Mouse (Mus musculus): ENCODE results near the gene Hs3st3b1.

Gene Hs3st3b1

DNA sequence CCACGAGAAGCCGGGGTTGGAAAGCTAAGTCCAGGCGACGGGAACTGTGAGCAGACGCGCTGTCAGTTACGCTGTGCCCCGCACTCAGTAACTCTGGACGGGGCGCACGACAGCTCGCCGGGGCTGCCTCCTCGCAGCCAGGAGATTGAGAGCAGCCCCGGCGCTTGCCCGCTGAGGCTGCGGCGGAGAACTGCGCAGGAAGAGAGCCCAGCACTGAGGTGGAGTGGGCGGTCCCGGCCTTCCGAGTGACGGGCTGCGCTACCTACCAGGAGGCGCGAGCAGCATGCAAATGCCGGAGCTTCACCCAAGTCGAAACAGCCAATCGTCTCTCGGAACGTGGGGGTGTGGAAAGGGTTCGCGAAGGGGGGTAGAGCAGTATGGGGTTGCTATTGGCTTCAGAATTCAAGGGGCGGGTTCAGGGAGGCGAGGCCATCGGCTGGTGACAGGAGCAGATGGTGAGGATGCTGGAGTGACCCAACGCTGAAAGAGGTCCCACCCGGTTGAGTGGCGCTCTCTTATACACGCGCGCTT, at the start of gene Hs3st3b1:
Gene Hs3st3b1, minus strand, starts transcription at position 200 of the 531 bp plus-strand sequence.
- DNase-seq (ENCODE audit: low spot score): peak; percentile 43

- DNase-seq (ENCODE audit: low spot score): no peak
These were observed 49.4 kb upstream of the Hs3st3b1 start for GRCm38 (mm10) chr11:63971462-63971861.

GRCm38 (mm10) chr11:63970818-63971217, 48.7 kb upstream of the Hs3st3b1 start:
- no peak for DNase-seq (ENCODE audit: low spot score)

DNA sequence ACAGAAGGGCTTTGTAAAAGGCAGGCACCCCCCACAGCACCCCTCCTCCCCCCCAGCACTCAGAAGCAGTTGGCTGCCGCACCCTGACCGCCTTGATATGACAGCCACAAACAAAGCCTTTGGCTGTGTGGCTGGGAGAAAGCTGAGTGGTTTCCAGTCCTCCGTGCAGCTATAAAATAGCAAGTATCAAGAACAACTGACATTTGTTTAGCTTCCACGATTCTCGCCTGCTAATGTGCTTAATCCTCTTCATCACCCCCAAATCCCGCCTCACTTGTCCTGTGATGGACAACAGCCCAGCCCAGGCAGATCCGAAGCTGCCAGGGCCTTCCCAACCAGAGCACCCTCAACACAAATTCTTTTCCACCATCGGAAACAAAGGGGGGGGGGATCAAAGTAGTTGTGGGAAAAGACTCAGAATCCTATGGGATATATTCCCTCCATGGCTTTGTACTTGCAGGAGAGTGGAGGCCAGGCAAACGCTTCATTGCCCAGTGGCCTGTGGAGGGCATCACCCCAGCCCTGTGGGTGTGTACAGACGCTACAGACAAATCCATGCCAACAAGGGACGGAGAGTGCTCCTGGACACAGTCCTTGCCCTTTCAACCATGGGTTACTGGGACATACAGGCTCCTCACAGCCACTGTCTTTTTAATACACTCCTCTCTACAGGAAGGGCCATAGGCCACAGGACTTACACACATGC, 47.3 kb upstream of the Hs3st3b1 start:
- no peak for DNase-seq (ENCODE audit: low spot score)

- DNase-seq (ENCODE audit: low spot score): peak; percentile 24
These were observed 46.4 kb upstream of the Hs3st3b1 start for GRCm38 (mm10) chr11:63968388-63969035.

DNA sequence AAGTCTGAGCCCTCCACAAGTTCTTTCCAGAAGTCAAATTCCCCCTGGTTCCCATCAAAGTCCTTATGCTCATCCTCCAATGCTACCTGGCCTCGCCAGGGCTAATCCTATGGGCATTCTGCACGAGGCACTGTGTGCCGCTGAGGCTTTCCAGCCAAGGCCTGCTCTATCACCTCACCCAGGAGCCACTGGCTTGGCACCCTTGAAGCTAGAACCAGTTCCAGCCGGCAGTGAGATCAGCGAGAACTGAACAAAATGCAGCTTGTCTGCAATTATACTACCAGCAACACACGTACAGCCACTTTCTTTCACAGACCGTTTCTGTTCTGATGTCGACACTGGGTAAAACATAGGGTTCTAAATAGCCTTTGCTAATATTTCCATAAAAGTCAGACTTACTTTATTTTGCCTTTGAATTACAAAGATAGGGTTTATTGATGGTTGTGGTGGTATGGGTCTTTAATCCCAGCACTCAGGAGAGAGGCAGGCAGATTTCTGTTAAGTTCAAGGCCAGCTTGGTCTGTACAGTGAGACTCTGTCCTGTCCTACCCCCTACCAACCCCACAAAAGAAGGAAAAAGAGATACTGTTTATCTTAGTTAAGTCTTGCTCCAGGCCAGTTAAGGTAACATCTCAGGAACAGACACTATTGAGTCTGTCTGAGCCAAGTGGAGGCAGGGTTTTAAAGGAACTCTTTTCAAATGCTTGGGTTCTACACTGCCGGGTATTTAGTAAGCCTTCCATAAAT, 45.7 kb upstream of the Hs3st3b1 start:
- no peak for DNase-seq (ENCODE audit: low spot score)

DNA sequence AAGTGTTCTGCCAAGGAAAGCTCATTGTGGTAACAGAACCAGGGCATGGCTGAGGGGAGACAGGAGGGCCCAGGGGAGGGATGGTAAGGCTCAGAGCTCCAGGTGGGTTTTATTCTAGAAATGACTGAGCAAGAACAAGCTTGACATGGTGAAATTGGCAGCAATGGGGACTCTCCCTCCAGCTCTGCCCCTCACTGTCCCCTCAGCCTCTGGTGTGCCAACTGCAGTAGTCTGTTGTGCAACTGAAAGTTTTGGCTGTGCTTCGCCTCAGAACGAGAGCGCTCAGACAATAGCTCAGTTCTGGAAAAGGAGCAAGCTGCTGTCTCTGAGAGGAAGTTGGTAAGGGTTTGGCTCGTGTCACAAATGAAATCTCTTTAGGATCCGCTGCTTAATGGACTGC, 43.3 kb upstream of the Hs3st3b1 start:
- DNase-seq (ENCODE audit: low spot score): no peak

GRCm38 (mm10) chr11:63957207-63957606, 35.1 kb upstream of the Hs3st3b1 start:
- no peak for DNase-seq (ENCODE audit: low spot score)

- DNase-seq (ENCODE audit: low spot score): no peak
These were observed 34.7 kb upstream of the Hs3st3b1 start for GRCm38 (mm10) chr11:63956748-63957147.

- DNase-seq (ENCODE audit: low spot score): no peak
These were observed 31.8 kb upstream of the Hs3st3b1 start for GRCm38 (mm10) chr11:63953887-63954286.

DNA sequence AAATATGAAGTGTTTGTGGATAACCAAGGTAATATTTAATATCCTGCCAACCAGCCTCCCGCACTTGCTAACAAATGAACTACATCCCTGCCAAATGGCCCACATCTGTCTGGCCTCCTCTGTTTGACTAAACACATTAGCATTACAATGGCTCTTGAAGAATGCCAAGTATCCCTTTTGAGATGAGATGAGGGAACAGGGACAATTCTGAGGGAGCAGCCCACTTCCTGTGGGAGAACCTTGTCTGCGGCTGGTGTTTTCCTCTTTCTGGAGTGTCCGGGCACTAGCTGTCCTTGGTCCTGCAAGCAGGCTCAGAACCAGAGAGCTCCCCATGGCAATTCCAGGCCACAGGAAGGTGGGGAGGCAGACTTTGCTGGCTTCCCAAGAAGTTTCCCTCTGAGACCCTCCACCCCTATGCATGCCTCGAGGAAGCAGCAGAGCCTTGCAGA, 30.7 kb upstream of the Hs3st3b1 start:
- no peak for DNase-seq (ENCODE audit: low spot score)

DNA sequence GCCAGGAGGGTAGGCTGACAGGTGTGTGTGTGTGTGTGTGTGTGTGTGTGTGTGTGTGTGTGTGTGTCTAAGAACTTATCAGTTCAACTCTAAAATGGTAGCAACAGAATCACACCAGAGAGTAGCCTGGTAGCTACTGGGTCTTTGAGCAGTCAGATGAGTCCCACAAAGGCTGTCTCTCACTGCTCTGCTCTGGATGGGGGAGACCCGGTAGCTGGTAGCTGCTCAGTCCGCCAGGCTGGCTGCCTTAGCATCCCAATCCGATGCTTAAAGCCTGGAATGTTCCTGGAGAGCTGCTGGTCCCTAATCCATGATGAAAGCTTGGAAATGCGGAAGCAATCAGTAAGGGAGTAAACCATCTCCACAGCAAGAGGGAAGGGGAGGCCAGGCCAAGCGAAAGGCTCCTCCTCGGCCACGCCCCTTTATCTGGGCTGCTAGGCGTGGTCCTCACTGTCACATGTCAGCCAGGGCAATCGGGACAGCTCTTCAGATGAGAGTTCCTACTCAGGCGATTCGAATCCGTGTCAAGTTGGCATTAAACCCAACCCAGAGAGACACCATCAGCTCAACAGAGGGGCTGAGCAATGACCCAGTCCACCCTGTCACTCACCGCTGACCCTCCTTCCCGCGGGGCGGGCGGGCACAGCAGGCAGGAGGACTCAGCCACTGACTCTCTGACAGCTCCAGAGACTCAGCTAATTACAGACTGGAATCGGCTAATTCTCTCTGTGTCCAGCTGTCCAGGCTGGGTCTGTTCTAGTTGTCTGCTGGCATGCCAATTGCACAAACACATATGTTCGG, 29.9 kb upstream of the Hs3st3b1 start:
- peak; percentile 58 for DNase-seq (ENCODE audit: low spot score)

DNA sequence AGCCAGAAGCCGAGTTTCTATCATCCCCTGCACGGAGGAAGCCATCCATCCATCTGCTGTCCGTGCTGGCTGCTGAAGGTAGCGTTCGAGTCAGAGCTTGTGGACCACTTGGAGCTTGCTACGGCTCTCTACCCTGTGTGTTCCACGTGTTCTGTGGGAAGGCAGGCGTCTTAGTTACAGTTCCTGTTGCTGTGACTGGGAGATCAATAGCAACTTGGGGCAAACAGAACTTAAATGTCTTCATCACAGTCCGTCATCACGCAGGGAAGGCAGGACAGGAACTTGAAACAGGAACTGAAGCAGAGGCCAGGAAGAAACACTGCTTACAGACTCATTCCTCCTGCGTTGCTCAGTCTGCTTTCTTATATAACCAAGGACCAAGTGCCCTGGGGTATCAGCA, 26.3 kb upstream of the Hs3st3b1 start:
- no peak for DNase-seq (ENCODE audit: low spot score)

DNA sequence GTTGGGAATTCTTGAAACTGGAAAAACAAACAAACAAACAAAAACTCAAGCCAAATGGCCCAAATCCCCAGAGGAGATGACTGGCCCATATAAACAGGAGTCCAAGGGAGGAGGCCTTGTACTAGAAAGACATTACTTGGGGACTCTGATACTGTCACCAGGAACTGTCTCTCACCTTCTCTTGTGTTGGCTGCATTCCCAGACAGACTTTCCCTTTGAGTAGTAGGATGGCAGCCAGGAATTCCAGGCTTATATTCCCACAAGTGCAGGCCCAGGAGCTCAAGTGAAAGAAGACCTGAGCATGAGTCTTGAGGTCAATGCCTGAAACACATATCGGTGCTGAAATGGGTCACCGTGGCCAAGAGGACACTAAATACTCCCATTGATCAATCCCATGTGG, 24.9 kb upstream of the Hs3st3b1 start:
- no peak for DNase-seq (ENCODE audit: low spot score)

DNA sequence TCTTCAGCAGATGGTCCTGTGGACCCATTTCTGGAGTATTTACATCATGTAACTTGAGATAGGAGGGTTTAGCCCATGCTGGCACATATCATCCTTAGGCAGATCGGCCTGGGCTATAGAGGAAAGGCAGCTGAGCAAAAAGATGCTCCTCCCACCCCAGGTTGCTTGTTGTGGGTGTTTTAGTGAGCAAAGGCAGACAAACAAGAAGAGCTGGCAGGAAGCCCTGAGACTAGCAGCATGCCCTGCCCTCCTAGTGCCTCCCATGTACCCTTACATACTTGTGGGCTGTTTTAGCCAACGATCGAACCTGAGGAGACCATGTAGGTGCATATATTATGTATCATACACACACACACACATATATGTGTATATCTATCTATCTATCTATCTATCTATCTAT, 21.9 kb upstream of the Hs3st3b1 start:
- DNase-seq (ENCODE audit: low spot score): no peak

DNA sequence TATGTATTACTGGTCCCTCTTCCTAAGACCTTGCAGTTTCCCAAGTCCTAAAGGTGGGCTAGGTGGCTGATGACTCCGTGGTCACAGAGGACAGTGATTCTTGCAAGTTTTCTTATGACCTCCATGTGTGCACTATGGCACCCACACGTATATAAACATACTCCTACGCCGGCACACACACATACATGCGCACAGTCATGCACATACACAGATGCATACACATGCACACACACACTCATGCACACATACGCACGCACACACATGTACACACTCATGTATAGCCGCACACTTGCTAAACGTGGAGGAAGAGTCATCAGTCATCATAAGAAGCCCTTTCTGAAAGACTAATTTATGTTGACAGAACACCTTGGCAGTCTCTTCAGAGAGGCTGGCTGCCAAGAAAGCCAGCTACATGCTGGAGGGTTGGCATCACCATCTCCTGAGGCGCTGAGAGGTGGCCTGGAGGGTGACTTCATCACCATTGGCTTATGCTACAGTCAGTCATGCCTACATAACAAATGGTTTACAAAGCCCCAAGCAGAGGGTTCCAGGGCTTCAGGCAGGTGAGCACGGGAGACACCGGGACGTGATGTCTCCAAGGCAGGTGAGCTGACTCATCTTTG, 21.3 kb upstream of the Hs3st3b1 start:
- no peak for DNase-seq (ENCODE audit: low spot score)

- no peak for DNase-seq (ENCODE audit: low spot score)
These were observed 20.1 kb upstream of the Hs3st3b1 start for GRCm38 (mm10) chr11:63942177-63942576.

GRCm38 (mm10) chr11:63936641-63937040, 14.6 kb upstream of the Hs3st3b1 start:
- no peak for DNase-seq (ENCODE audit: low spot score)

DNA sequence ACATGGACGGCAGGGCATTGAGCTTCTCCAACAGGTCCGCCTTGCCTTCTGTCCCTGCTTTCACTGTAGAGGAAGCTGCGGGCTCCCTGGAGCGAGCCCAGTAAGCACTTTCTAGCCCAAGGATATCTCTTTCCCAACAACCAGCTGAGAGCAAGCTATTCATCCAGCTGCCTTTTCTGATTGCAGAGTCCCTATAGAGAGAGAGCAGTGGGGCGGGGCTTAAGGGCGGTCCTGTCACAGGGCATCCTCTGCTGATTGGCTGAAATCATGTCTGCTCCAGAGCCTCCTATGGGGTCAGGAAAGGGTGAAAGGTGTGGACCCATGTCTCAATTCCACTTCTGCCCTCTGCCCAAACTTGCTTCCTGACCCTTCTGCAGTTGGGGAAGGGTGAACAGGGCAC, 4.8 kb upstream of the Hs3st3b1 start:
- DNase-seq (ENCODE audit: low spot score): no peak

DNA sequence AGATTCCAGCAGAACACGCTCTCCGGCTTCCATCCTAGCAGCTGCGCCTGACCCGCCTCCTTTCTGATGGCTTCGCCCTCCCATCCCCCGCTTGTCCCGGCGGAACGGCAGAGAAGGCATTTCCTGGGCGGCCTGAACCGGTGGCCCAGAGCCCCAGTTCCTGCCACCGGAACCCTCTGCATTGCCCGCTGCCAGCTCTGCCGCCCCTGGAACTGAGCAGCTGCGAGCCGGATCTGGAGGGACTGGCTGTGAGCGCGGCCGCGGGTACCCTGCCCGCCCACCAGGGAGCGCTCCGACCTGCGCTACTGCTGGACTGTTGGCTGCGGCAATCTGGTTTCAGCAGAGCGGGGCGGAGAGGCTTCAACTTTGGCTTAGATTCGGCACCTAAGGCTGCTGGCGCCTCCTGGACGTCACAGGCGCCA, 3.1 kb upstream of the Hs3st3b1 start:
- peak; percentile 26 for DNase-seq (ENCODE audit: low spot score)

DNA sequence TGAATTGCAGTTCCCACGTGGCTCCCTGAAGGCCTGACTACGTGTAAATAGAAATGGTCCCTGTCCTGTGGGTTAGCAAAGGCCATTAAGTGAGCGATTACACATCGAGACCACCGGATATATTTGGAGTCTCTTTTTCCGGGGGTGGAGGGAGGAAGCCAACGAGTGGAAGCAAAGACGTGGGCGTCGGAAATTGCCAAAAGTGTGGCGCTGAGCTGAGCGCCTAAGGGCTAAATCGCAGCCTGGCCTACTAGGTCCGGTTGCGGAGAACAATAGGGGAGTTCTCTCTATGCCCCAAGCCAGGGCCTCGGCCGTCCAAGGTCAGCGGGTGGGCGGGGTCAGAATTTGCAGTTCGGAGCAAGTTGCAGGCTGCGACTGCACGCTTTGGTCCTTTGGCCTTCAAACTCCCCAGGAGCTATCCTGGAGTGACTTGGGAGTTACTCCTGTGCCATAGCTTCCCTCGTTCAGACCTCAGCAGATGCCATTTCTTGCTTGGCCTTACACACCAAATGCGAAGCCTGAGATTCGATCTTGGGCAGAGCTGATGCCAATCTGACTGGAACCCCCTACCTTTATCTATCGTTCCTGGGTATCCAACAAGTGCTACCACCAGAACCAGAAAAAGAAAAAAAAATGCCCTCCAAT, 2.3 kb upstream of the Hs3st3b1 start:
- DNase-seq (ENCODE audit: low spot score): no peak

Measured in c-Kit-positive CD71-positive TER-119-positive erythroid progenitor cells, embryonic 14.5 days (primary cell).